Mouse (Mus musculus) forebrain, embryonic 16.5 days (tissue): ENCODE data around the gene Tpk1. TPM values are rescaled to one million over a fixed set of nuclear protein-coding genes. Genes with fewer than 3 reads are reported as not detected.

ENCODE experiments used
- ATAC-seq: fragments of 200-750 bp; cut with Nextera tagmentation; 2 replicates; pipeline ENCODE4 v1.8.0; 2017; ENCODE audit warnings: mild to moderate bottlenecking, moderate library complexity
- H3K27ac ChIP-seq: fragments of 300-500 bp; sonication (generic); 2 replicates; pipeline ENCODE4 v1.5.1; 2014; ENCODE audit warnings: low read length, control low read depth
- H3K27me3 ChIP-seq: fragments of 300-500 bp; sonication (generic); replicated peaks from 2 replicates; pipeline ENCODE4 v1.6.1; 2014; ENCODE audit warnings: low read length; ENCODE audit not compliant: control insufficient read depth, insufficient read depth
- H3K36me3 ChIP-seq: fragments of 300-500 bp; sonication (generic); 2 replicates; pipeline ENCODE4 v1.6.1; 2014; ENCODE audit not compliant: control insufficient read depth, insufficient read depth
- H3K4me1 ChIP-seq: fragments of 300-500 bp; sonication (generic); replicated peaks from 2 replicates; pipeline ENCODE4 v1.6.1; 2014; ENCODE audit warnings: low read length; ENCODE audit not compliant: control insufficient read depth, insufficient read depth
- H3K4me2 ChIP-seq: fragments of 300-500 bp; sonication (generic); 2 replicates; pipeline ENCODE4 v1.6.1; 2014; ENCODE audit warnings: mild to moderate bottlenecking, low read length, control low read depth
- H3K4me3 ChIP-seq: fragments of 300-500 bp; sonication (generic); replicated peaks from 2 replicates; pipeline ENCODE4 v1.5.1; 2014; ENCODE audit warnings: mild to moderate bottlenecking, low read length, control low read depth
- H3K9ac ChIP-seq: fragments of 300-500 bp; sonication (generic); replicated peaks from 2 replicates; pipeline ENCODE4 v1.6.1; 2014; ENCODE audit warnings: low read depth, low read length, control low read depth
- H3K9me3 ChIP-seq: fragments of 300-500 bp; sonication (generic); 2 replicates; pipeline ENCODE4 v1.6.1; 2016; ENCODE audit warnings: low read length; ENCODE audit not compliant: control insufficient read depth
- WGBS: fragments of 180-500 bp; shearing (Covaris S2); extraction: QIAGEN DNeasy Blood & Tissue Kit; methylation state at CpG from one replicate; pipeline ENCODE4 v1.1.7; 2014; 5-methylcytosine and 5-hydroxymethylcytosine counted together
- polyA plus RNA-seq: library from polyadenylated mRNA; unstranded; fragments of >200 nt; fragmentation: Nextera tagmentation; extraction: Ambion mirVana; gene quantifications from 2 replicates; pipeline ENCODE4 v1.2.1, GENCODE M21; 2015

Tpk1 gene
- polyA plus RNA-seq, 1 experiment from 2014 or later = 8.1 TPM

DNA sequence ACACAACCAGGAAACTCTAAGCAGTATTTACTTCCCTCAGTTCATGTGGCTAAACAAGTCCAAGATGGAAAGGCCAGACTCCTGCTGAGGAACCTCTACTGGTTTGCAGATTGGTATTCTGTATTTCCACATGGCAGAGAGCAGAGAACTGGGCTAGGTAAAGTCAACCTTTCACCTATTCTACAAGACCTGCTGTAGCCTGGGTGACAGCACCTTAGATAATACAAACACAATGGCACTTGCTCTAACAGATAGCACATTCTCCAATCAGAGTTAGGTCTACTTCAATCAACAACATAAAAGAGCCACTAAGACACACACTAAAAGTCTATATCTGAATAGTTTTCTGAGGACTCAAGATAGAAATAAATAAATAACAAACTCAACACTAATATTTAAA lies 190.2 kb downstream of the Tpk1 start:
- ATAC-seq = no peak
- H3K4me3 ChIP-seq = no peak overlapping the region
- H3K27me3 ChIP-seq = no peaks in the 10 kb centered on the region
- H3K4me2 ChIP-seq = no peak overlapping the region
- no peak overlapping the region for H3K9ac ChIP-seq
- H3K9me3 ChIP-seq = no peaks in the 10 kb centered on the region
- no peaks in the 10 kb centered on the region for H3K36me3 ChIP-seq
- H3K4me1 ChIP-seq = no peaks in the 10 kb centered on the region
- no peak overlapping the region for H3K27ac ChIP-seq

GRCm38 (mm10) chr6:43471556-43471955 lies 194.5 kb downstream of the Tpk1 start:
- no peaks in the 10 kb centered on the region for H3K4me1 ChIP-seq
- 82% methylated on average over 1 of the region's 1 CpGs for WGBS
- H3K9ac ChIP-seq = no peak overlapping the region
- H3K27me3 ChIP-seq = no peaks in the 10 kb centered on the region
- H3K4me3 ChIP-seq = no peak overlapping the region
- H3K36me3 ChIP-seq = no peaks in the 10 kb centered on the region
- no peak for ATAC-seq
- no peaks in the 10 kb centered on the region for H3K9me3 ChIP-seq
- H3K4me2 ChIP-seq = no peak overlapping the region
- no peak overlapping the region for H3K27ac ChIP-seq

GRCm38 (mm10) chr6:43468821-43469594 lies 197.1 kb downstream of the Tpk1 start:
- Histone ChIP-seq H3K9ac (no peak overlapping the region), H3K4me3 (no peak overlapping the region), H3K9me3 (no peaks in the 10 kb centered on the region), H3K4me2 (no peak overlapping the region), H3K36me3 (no peaks in the 10 kb centered on the region), H3K27me3 (no peaks in the 10 kb centered on the region), H3K27ac (no peak overlapping the region), H3K4me1 (no peaks in the 10 kb centered on the region)
- WGBS = 27% methylated on average over 10 of the region's 10 CpGs
- no peak for ATAC-seq

DNA sequence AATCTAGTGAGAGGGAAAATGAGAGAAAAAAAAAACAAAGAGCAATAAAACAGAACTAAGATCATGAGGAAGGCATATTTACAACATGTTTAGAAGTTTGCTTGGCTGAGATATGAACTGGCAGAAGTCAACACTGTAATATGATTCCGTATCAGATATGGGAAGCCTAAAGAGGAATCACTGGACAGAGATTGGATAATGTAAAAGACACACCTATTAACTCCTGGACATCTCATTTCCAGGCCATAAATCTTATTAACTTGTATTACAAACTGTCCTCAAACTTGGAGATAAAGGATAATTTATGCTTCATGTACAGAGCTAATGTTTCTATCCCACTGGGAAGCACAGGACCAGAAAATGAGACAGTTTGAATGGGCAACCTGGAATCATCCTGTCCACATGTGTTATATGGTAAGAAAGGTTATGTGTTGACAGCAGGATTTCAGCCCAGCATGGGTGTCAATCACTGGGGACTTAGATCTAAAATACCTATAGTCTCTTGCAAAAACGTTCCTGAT lies 203.2 kb downstream of the Tpk1 start:
- ATAC-seq = 0 out of 2 replicates have a peak, but pooled peaks have one; percentile 14
- no peaks in the 10 kb centered on the region for H3K36me3 ChIP-seq
- H3K27me3 ChIP-seq = no peaks in the 10 kb centered on the region
- WGBS = 59% methylated on average over 2 of the region's 2 CpGs
- H3K4me1 ChIP-seq = peaks cover 4% of the 10 kb centered on the region; the same call in 1 of the 2 replicates
- H3K9ac ChIP-seq = no peak overlapping the region
- H3K4me2 ChIP-seq = no peak overlapping the region
- H3K27ac ChIP-seq = peak overlapping the region; percentile 27
- H3K4me3 ChIP-seq = no peak overlapping the region
- H3K9me3 ChIP-seq = no peaks in the 10 kb centered on the region

GRCm38 (mm10) chr6:43462189-43462848 lies 203.8 kb downstream of the Tpk1 start:
- no peaks in the 10 kb centered on the region for H3K27me3 ChIP-seq
- ATAC-seq = peak; percentile 89
- 44% methylated on average over 2 of the region's 2 CpGs for WGBS
- no peaks in the 10 kb centered on the region for H3K36me3 ChIP-seq
- H3K4me1 ChIP-seq = peaks cover 4% of the 10 kb centered on the region; the same call in 1 of the 2 replicates
- no peak overlapping the region for H3K4me3 ChIP-seq
- no peak overlapping the region for H3K4me2 ChIP-seq
- H3K27ac ChIP-seq = no peak overlapping the region
- H3K9me3 ChIP-seq = no peaks in the 10 kb centered on the region
- H3K9ac ChIP-seq = no peak overlapping the region

DNA sequence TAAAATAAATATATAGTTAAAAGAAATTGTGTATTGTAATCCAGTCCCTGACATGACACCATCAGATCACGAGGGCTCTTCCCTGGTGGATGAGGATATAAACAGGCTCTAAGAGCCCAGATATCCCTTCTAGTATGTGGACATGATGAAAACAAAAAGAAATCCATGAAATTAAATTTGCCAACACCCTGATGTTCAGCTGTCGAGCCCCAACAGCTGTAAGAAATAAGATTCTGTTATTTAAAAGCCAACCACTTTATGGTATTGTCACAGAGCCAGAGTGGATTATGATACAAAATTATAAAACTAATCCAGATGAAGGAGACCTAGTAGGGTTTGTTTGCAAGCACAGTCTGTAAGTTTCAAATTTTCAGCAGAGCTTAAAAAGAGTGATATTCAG lies 207.0 kb downstream of the Tpk1 start:
- Histone ChIP-seq H3K4me2 (no peak overlapping the region), H3K27ac (no peak overlapping the region), H3K4me1 (peaks cover 4% of the 10 kb centered on the region; the same call in 1 of the 2 replicates), H3K27me3 (no peaks in the 10 kb centered on the region), H3K9ac (no peak overlapping the region), H3K9me3 (no peaks in the 10 kb centered on the region), H3K36me3 (no peaks in the 10 kb centered on the region), H3K4me3 (no peak overlapping the region)
- ATAC-seq = no peak
- 84% methylated on average over 2 of the region's 2 CpGs for WGBS

GRCm38 (mm10) chr6:43457989-43458388 lies 208.1 kb downstream of the Tpk1 start:
- ATAC-seq = peak; percentile 70
- peaks cover 2% of the 10 kb centered on the region; the same call in 1 of the 2 replicates for H3K4me1 ChIP-seq

DNA sequence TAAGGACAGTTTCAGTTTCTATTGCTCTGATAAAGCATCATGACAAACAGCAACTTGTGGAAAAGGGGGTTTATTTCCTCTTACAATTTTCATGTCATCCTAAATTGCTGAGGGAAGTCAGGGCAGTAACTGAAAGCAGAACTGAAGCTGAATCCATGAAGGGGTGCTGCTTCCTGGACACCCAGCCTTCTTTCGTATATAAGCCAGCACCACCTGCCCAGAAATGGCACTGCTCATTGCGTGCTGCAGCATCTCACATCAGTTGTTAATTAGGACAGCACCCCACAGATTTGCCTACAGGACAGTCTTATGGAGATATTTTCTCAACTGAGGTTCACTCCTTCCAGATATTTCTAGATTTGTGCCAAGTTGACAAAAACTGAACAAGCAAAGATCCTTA lies 216.6 kb downstream of the Tpk1 start:
- Histone ChIP-seq H3K36me3 (no peaks in the 10 kb centered on the region), H3K4me1 (no peaks in the 10 kb centered on the region), H3K9me3 (no peaks in the 10 kb centered on the region), H3K27me3 (no peaks in the 10 kb centered on the region), H3K27ac (no peak overlapping the region), H3K4me2 (no peak overlapping the region), H3K4me3 (no peak overlapping the region), H3K9ac (no peak overlapping the region)
- no peak for ATAC-seq
- WGBS = 45% methylated on average over 2 of the region's 2 CpGs

More at GRCm38 (mm10) chr6:43457989-43458388, 208.1 kb downstream of the Tpk1 start:
- WGBS = 29% methylated on average over 2 of the region's 2 CpGs
- no peaks in the 10 kb centered on the region for H3K36me3 ChIP-seq
- no peaks in the 10 kb centered on the region for H3K27me3 ChIP-seq
- H3K9ac ChIP-seq = no peak overlapping the region
- H3K27ac ChIP-seq = no peak overlapping the region
- H3K4me3 ChIP-seq = no peak overlapping the region
- H3K4me2 ChIP-seq = no peak overlapping the region
- H3K9me3 ChIP-seq = no peaks in the 10 kb centered on the region

- H3K4me1 ChIP-seq = no peaks in the 10 kb centered on the region
- H3K9ac ChIP-seq = no peak overlapping the region
- H3K36me3 ChIP-seq = no peaks in the 10 kb centered on the region
- H3K27ac ChIP-seq = no peak overlapping the region
- H3K4me3 ChIP-seq = no peak overlapping the region
- ATAC-seq = no peak
- H3K4me2 ChIP-seq = no peak overlapping the region
- 98% methylated on average over 2 of the region's 2 CpGs for WGBS
- H3K27me3 ChIP-seq = no peaks in the 10 kb centered on the region
- no peaks in the 10 kb centered on the region for H3K9me3 ChIP-seq
These were observed 220.2 kb downstream of the Tpk1 start for GRCm38 (mm10) chr6:43445856-43446255.
